Mouse (Mus musculus): ENCODE results near the gene Def8. TPM values are rescaled to one million over a fixed set of nuclear protein-coding genes. Genes with fewer than 3 reads are reported as not detected.
A peak's percentile ranks its signal among the peaks of the same experiment; 100 is the strongest.
"Not testable (repeated sequence)": the region's sequence is repeated elsewhere in the genome, so short reads cannot be mapped to it uniquely, and the experiment has no call there.

The Def8 gene
- total RNA-seq, 1 experiment from 2014 or later = 43.9 TPM

- not testable (repeated sequence) for ATAC-seq (replicated peaks; ENCODE audit: low read depth, poor library complexity, severe bottlenecking)
Observed at GRCm38 (mm10) chr8:123430936-123431335, 7.6 kb downstream of the Def8 start.

DNA sequence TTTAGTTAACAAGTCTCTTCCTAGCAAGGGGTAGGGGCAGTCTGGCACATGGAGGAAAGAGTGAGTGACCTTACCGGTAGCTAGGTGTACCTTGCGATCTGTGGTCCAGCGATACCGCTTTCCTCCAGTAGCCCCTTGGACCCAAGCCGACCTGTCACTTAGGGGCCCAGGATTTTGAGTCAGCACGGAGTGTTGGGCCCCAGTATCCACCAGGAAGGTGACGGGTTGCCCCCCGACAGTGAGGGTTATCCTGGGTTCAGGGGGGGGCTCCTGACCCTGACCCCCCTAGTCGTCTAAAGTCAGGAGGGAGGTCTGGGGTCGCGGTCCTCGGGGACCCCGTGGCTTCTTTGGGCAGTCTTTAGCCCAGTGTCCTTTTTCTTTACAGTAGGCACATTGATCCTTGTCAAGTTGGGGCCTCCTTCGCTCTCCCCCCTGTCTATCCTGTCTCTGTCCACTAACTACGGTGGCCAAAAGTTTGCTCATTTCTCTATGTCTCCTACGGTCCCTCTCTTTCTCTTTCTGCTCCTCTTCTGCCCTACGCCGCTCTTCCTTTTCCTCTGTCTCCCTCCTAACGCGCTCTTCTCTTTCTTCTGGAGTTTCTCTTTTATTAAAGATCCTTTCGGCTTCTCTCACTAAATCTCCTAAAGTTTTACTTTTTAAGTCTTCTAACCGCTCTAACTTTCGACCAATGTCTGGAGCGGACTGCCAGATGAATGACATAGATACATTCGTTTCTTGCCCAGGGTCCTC is 8.5 kb downstream of the Def8 start:
- ATAC-seq (replicated peaks; ENCODE audit: low read depth, poor library complexity, severe bottlenecking) = no peak

DNA sequence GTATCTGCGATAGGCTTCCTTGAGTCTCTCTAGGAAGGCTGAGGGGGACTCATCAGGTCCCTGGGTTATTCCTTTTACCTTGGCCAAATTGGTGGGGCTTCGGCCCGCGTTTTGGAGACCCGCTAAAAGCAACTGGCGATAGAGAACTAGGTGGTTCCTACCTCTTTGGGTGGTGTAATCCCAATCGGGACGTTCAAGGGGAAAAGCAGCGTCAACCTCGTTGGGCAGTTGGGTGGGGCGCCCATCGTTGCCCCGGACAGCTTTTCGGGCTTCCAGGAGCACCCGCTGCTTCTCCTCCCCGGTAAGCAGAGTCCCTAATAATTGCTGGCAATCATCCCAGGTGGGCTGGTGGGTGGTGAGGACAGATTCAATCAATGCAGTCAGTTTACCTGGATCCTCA is 9.1 kb downstream of the Def8 start:
- no peak for ATAC-seq (replicated peaks; ENCODE audit: low read depth, poor library complexity, severe bottlenecking)

DNA sequence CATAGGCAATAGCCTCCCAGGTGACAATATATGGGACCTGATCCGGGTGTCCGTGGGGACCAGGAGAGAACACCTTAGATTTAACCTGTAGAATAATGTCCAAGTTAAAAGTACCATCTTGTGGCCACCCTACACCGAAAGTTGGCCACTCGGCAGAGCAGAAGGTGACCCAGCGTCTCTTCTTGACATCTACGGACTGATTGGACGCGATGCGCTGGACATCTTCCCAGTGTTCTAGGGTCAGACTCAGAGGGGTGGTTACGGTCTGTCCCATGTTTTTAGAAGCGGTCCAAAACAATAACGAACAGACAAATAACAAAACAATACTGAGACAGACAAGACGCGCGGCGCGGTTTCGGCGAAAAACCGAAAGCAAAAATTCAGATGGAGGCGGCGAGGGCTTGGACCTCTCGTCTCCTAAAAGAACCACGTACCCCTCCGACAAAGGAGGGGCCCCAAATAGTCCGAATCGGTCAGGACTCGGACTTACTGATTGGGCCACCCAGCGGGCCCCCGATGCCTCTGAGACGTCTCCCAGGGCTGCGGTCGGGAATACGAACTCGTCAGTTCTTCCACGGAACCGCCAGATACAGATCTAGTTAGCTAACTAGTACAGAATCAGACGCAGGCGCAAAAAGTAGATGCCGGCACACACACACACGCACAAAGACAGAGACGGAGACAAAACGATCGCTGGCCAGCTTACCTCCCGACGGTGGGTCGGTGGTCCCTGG is 10.1 kb downstream of the Def8 start:
- not testable (repeated sequence) for ATAC-seq (replicated peaks; ENCODE audit: low read depth, poor library complexity, severe bottlenecking)

DNA sequence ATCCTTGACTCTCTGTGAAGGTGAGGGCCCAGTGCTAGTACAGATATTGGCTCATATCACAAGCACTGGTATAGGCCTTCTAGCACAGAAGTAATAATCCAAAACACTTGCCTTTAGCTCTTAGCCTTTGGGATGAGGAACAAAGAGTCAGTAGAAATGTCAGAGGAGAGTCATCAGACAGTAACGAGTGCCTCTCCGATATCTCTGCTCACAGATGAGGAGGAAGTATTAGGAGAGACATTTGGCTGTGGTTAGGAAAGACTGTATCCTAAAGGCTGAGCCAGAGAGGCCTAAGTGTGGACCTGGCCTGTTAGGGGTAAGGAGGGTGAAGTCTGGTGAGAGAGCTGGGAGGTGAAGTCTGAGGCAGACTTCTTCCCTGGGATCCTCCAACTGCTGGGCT is 18.5 kb downstream of the Def8 start:
- no peak for ATAC-seq (replicated peaks; ENCODE audit: low read depth, poor library complexity, severe bottlenecking)

DNA sequence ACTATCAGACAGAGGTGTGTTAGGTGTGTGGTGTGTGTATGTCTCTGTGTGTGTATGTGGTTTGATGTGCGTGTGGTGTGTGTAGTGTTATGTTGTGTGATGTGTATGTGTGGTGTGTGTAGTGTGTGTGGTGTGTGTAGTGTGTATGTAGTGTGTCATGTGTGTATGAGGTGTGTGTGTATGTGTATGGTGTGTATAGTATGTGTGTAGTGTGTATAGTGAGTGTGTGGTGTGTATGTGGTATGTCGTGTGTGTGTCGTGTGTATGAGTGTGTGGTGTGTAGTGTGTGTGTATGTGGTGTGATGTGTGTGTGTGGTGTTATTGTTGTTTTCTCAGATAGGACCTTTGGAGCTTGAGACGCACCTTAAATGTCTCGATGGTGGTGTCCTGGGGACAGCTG is 19.0 kb downstream of the Def8 start:
- no peak for ATAC-seq (replicated peaks; ENCODE audit: low read depth, poor library complexity, severe bottlenecking)

DNA sequence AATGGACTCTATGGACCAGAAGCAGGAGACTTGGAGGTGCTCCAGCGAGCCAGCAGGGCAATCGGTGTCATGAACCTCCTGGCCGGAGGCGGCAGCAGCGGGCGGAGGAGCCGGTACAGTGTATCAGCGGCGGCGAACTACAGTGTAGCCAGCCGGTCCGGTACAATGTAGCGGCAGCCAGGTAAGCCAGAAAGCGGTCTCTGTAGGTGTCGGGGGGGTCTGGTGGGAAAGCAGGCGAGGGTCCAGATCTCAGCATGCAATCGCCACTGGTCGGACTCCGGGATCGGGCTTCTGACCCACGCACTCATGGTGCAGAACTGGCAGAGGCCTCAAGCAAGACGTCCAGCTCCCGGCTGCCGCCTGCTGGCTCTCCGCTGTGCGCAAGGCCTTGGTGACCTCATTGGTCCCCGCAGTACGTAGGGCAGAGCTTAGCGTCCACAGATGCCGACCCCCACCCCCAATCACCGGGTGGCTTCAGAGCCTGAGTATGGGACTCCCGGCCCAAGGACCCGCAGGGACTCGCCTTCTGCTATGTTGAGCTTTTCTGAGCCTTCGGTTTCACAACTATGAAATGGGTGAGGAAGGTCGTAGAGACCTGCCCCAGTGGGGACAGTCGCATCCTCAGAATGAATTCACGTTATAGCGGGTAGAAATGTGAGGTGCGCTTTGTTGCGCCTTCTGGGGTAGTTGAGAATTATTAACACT is 19.7 kb downstream of the Def8 start:
- peak; percentile 92 for ATAC-seq (replicated peaks; ENCODE audit: low read depth, poor library complexity, severe bottlenecking)

GRCm38 (mm10) chr8:123443576-123443921 is 20.2 kb downstream of the Def8 start:
- no peak for ATAC-seq (replicated peaks; ENCODE audit: low read depth, poor library complexity, severe bottlenecking)

GRCm38 (mm10) chr8:123444131-123444530 is 20.8 kb downstream of the Def8 start:
- ATAC-seq (replicated peaks; ENCODE audit: low read depth, poor library complexity, severe bottlenecking) = peak; percentile 37

- no peak for ATAC-seq (replicated peaks; ENCODE audit: low read depth, poor library complexity, severe bottlenecking)
Observed at GRCm38 (mm10) chr8:123445981-123446380, 22.7 kb downstream of the Def8 start.

GRCm38 (mm10) chr8:123446799-123447198 is 23.5 kb downstream of the Def8 start:
- ATAC-seq (replicated peaks; ENCODE audit: low read depth, poor library complexity, severe bottlenecking) = no peak

GRCm38 (mm10) chr8:123450783-123451182 is 27.5 kb downstream of the Def8 start:
- peak; percentile 63 for ATAC-seq (replicated peaks; ENCODE audit: low read depth, poor library complexity, severe bottlenecking)

DNA sequence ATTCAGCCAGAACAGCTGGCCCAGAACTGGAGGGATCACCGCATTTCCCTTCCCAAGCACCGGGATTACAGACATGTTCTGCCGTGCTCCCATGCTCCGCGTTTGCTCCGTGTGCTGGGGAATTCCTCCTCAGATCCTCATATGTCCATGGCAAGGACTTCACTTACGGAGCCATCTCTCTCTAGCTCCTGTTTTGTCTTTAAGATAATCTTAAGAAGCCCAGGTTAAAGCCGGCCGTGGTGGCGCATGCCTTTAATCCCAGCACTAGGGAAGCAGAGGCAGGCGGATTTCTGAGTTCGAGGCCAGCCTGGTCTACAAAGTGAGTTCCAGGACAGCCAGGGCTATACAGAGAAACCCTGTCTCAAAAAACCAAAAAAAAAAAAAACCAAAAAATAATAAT is 28.4 kb downstream of the Def8 start:
- not testable (repeated sequence) for ATAC-seq (replicated peaks; ENCODE audit: low read depth, poor library complexity, severe bottlenecking)

DNA sequence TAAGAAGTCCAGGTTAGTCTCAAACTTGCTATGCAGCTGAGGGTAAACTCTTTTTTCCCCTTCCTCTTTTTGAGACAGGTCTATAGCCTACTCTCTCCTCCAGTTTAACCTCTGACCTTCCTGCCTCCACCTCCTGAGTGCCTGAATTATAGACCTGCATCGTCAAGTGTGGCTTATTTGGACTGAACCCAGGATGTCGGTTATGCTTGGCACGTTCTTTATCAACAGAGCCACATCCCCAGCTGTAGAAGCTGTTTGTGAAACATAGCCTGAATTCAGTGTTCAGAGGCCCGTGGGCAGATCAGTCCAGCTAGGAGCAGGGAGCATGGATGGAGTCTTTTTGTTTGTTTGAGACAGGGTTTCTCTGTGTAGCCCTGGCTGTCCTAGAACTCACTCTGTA is 28.8 kb downstream of the Def8 start:
- peak; percentile 36 for ATAC-seq (replicated peaks; ENCODE audit: low read depth, poor library complexity, severe bottlenecking)

GRCm38 (mm10) chr8:123453291-123453690 is 30.0 kb downstream of the Def8 start:
- ATAC-seq (replicated peaks; ENCODE audit: low read depth, poor library complexity, severe bottlenecking) = no peak

- ATAC-seq (replicated peaks; ENCODE audit: low read depth, poor library complexity, severe bottlenecking) = no peak
Observed at GRCm38 (mm10) chr8:123453951-123454350, 30.6 kb downstream of the Def8 start.

DNA sequence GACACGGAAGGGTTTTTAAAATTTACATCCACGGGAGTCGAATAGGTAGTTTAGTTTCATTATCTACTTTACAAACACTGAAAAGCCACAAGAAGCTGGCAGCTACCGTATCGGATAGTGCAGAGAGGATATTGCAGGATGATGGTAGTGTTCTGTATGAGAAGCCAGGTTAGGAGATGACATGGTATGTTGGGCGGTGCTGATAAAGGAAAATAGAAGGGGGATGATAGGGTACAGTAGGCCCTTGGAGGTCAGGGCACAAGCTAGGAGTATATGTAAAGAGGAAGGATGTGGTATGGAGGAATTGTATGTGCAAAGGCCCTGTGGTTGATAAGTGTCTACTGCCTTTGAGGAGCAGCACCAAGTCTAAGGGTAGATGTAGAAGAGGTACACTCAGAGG is 31.2 kb downstream of the Def8 start:
- ATAC-seq (replicated peaks; ENCODE audit: low read depth, poor library complexity, severe bottlenecking) = peak; percentile 53

GRCm38 (mm10) chr8:123463651-123464050 is 40.3 kb downstream of the Def8 start:
- ATAC-seq (replicated peaks; ENCODE audit: low read depth, poor library complexity, severe bottlenecking) = no peak

DNA sequence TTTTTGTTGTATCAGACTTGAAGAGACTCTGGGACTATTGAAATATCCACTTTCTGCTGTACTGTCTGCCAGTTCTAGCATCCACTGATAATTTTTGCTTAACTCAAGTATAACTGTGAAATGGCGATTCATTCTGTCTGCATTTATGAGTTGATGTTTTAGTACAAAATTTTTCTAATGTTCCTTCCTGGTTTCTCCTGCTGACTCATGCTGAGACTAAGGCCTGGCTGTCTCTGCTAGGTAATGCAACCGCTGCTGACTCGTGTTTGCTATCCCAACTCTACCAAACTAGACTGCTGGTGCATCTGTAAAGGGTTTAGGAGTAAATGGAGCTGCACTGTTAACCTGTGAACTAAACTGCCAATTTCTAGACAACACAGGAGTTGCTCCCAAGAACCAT is 44.1 kb downstream of the Def8 start:
- 0 out of 2 replicates have a peak, but pooled peaks have one; percentile 36 for ATAC-seq (replicated peaks; ENCODE audit: low read depth, poor library complexity, severe bottlenecking)

DNA sequence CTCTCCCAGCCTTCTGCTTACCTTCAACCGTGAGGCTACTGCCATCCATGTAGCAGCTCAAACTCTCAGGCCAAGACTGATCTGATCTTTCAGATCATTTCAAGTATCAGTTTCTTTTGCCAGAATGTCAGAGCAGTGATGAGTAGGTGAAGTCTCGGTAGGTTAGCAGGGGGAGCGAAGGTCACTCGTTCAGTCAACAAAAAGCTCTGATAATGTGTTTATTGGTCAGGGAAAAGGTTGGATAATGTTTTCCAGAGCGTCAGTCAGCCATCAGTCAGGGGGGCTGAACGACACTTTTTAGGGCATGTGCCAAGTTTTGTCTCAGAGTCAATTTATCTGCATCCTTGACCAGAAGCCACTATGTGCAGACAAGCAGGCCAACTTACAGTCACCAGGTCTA is 49.7 kb downstream of the Def8 start:
- ATAC-seq (replicated peaks; ENCODE audit: low read depth, poor library complexity, severe bottlenecking) = not testable (repeated sequence)

DNA sequence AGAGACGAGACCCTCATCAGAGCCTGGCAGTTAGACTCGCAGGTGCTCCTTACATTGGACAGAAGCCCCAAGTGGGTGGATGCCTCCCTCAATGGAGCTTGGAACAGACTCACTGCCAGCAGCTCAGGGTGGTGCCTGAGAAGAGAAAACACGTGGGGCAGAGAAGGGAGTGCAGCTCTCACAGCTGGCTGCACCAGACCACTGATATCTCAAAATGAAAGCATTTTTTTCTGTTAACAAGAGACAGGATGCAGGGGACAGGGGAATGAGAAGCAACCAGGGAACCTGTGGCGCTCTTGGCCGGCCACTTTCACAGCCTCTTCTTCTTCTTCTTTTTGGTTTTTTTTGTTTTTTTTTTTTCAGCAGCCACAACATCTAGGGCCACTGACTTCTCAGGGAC is 51.2 kb downstream of the Def8 start:
- not testable (repeated sequence) for ATAC-seq (replicated peaks; ENCODE audit: low read depth, poor library complexity, severe bottlenecking)

All from common myeloid progenitor, adult 5-6 weeks (primary cell).